Mouse (Mus musculus) heart, adult 2 months (tissue): ENCODE data around the gene Dennd2c.

Experiments used
- CTCF ChIP-seq: fragments of 200-600 bp; IDR thresholded peaks from 2 replicates; pipeline ENCODE4 v1.8.1; 2022; ENCODE audit warnings: antibody characterized with exemption, mild to moderate bottlenecking, moderate library complexity
- POLR2A ChIP-seq: fragments of 200-500 bp; IDR thresholded peaks from 2 replicates; pipeline ENCODE4 v1.6.1; 2011; ENCODE audit warnings: mild to moderate bottlenecking, low read depth, low read length, control low read depth; ENCODE audit not compliant: insufficient read depth

DNA sequence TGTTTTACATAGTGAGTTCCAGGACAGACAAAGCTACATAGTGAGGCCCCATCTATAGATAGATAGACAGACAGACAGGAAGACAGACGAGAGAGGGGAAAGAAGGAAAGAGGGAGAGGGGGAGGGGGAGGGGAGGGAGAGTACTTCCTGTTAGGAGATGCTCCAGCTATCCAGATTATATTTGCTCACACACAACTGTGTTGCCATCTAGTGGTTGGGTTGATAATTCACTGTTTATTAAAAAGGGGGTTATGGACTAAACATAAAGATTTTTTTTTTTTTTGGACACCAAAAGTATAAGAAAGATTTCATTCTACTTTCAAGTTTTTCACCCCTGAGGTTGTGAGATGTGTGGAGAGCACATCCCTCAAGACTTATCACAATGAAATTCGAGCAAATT is 1.7 kb upstream of the Dennd2c start:
- TF ChIP-seq POLR2A, result no peak
- TF ChIP-seq CTCF, result peak; percentile 56
